Mouse (Mus musculus) 416B (cell line): ENCODE data around the gene Fxn.

Experiments
- DNase-seq: peaks from one replicate; pipeline ENCODE4 v3.0.0; 2011; ENCODE audit warnings: low read depth

Gene Fxn

GRCm38 (mm10) chr19:24300994-24301767 lies 20.8 kb upstream of the Fxn start:
- peak; percentile 83 for DNase-seq

DNA sequence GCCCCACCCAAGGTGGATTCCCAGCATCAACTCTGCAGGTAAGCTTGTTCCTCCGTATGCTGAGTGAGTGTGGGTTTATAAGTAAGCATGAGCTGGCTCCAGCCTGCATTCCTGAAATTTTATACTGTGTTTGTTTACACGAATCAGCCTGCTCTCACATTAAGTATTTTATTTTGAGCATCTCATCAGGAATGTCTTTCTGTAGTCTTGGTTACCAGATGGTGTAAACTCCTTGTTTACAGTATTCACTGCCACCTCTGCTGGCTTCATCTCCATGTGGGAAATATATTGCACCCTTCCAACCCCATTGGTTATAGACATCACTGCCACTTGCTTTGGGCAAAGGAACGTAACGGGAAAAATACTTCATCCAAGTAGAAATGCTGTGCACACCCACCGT lies 13.1 kb upstream of the Fxn start:
- no peak for DNase-seq

DNA sequence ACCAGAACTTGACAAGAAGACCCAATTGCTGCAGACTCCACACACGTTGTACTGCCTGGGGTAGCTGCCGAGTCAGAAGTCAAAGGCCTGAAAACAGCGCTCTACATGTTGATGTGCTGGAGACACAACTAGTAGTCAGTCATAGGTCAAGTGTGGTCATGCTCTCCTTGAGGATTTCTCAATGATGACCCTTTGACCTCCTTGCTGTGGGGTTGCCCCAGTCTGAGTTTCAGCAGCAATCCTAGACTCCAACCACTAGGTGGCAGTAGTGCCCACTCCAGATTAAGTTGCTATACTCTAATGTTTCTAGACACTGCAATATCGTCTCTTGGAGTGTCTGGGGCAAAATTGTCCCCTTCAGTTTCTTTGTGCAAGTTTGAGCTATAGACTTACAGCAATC lies 3.8 kb upstream of the Fxn start:
- DNase-seq = peak; percentile 84

GRCm38 (mm10) chr19:24281288-24281980 lies 1.0 kb upstream of the Fxn start:
- DNase-seq = peak; percentile 63

- peak; percentile 87 for DNase-seq
Observed at GRCm38 (mm10) chr19:24279706-24280600, 452 bp downstream of the Fxn start.

DNA sequence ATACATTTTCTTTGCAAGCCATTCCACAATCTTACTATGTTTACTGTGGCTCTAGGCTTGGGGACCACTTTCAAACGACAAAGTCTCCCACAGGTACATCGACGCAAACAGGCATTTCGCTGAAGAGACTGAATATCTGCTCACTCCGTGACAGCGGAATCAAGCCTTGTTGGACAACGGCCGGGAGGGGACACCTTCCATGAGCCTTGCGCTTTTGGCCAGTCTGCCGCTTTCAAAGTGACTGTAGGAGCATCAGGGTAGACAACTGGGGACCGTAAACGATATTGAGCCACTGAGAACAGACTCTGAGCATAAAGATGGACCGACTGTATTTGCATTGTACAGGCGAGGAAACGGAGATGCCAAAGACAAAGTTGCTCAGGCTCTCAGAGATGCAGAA lies 1.5 kb downstream of the Fxn start:
- DNase-seq = no peak

GRCm38 (mm10) chr19:24274281-24274680 lies 6.1 kb downstream of the Fxn start:
- DNase-seq = no peak

- DNase-seq = peak; percentile 90
Observed at GRCm38 (mm10) chr19:24271746-24272426, 8.5 kb downstream of the Fxn start.

GRCm38 (mm10) chr19:24271326-24271725 lies 9.1 kb downstream of the Fxn start:
- peak; percentile 30 for DNase-seq

DNA sequence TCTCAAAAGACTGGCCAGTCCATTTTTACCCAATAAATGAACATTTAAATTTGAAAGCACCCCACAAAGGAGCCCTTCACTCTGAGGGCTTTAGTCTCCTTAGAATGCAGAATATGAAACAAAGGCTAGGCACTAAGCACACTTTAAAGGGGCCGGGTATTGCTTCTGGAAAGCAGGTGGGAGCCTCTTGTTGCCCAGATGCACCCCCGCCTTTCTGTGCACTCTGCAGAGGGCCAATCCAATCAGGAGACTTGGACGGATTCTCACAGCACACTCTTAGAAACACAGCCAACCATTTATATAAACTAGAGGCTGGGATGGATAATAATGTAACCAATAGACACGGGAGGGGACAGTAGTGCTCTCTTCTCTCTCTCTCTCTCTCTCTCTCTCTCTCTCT lies 11.9 kb downstream of the Fxn start:
- no peak for DNase-seq

DNA sequence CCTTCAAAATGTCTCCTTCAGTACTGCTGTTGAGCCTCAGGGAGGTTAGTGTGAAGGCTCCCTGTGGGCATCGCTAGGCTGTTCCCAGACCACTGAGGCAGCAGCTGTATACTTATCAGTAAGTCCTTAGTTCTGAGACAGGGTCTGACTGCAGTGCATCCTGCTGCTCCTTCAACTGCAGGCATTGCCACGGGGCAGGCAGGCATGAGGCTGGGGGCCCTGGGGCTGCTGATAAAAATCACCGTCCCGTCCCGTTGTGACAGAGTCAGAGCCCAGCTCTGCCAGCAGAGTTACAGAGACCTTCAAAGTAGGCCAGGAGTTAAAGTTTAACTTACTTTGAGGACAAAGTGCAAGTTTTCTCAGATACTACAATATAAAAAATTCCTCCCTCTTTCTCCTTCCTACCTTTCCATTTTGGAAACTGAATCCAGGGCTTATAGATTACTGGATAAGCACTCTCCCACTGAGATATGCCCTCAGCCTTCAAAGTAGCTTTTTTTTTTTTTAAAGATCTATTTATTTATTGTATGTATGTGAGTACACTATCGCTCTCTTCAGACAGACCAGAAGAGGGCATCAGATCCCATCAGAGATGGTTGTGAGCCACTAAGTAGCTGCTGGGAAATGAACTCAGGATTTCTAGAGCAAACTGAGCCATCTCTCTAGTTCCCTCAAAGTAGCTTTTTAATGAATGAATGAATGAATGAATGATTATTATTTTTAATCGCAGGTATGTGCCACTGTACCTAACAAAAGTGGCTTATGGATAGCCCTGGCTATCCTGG lies 14.2 kb downstream of the Fxn start:
- DNase-seq = peak; percentile 18

DNA sequence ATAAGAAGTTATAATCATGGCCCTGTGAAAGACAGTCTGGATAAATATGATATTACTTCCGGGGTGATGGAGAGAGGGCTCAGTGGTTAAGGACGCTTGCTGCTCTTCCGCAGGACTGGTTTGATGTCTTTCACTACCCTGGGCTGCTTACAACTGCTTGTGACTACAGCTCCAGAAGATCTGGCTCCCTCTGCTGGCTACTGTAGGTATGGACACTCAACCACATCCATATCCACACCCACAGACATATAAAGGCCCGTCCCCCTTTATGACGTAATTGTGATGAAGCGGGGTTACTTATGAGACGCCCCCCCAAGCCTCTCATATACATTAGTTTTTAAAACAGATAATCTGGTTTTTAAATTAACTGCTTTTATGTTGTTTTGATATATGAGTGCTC lies 15.4 kb downstream of the Fxn start:
- peak; percentile 90 for DNase-seq

DNA sequence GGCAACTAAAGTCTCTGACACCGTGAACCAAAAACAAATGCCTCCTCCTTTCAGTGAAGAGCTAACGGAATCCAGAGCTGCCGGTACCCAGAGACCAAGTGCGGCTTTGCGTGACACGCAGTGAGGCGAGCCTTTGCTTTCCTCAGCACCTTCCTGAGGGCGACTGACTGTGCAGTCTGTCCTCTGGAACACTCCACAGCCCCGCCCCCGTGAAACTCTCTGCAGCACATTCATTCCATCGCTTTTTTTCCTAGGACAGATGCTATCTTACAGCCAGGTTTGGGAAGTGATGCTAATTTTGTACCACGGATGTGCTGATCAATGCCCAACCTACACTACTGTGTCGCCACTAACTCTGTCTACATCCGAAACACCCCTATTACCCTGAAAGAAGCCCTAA lies 17.7 kb downstream of the Fxn start:
- DNase-seq = no peak

DNA sequence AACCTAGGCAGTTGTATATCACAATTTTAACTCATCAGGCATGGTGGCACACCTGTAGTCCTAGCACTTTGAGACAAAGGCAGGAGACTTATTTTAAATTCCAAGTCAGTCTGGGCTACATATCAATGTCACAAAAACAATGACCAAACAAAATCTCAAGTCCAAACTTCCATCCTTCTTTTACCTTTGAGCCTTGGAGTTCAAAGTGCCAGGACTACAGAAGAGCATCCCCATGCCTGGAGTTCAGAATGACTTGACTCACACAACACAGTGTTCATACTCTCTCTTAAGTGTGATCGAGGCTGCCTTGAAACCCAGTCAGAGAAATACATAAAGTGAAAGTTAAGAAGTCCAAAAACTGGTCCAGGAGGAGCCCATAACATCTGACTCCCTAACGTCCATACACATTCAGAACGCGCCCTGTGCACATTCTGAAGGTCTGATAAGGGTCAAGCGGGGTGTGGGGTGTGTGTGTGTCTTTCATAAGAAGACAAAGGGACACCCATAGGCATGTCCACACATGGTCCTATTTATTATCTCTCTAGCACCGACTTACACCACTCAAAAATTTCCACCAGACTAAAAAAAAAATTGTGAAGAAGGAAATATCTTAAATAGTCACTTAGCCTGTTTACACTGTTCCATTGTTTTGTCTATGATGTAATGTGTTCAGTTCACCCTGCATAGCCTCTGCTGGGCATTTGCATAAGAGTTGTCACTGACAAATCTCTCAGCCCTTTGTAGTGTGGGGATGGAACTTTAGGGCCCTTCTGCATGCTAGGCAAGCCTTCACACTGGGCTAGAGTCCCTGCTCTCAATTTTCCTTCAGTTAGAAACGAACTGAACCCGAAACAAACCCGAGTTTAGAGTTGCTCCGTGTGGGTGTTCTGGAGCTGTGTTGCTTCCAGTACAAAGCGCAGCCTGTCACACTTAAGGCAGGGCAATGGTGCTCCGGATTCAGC lies 20.7 kb downstream of the Fxn start:
- DNase-seq = no peak

DNA sequence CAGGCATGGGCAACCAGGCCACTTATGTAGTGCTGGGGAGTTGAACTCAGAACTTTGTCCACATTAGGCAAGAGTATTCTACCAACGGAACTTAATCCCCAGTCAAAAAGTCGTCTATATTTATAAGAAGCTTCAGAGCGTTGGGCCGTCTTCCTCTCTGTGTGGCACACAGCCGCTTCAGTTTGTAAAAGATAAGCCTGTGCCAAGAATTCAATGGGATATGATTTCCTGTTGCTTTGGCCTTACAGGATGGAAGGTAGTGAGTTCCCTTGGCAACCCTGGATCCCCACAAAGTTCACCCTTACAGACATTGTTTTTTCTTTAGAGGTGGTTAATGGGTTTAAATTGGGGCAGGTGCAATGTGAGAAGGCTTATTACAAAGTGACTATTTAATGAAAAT lies 22.0 kb downstream of the Fxn start:
- no peak for DNase-seq

GRCm38 (mm10) chr19:24257962-24258361 lies 22.4 kb downstream of the Fxn start:
- no peak for DNase-seq

GRCm38 (mm10) chr19:24253657-24254260 lies 26.6 kb downstream of the Fxn start:
- no peak for DNase-seq

DNA sequence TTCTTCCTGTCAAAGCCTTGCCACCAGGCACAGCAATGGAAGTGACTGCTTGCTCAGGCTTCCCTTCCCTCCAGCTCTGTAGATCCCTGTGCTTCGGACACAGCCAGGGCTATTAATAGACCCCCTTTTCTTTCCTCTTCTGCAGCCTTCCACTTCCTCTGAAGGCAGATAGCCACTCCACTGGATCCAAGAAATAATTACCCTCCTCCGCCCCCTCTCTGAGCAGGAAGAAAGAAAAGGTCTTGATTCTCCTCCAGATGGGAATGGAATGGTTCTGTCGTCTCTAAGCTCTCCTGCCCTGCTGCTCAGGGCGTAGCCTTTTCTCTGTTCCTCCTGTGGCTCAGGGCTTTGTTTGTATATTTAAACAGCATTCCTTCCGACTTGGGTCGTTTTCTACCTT lies 28.5 kb downstream of the Fxn start:
- no peak for DNase-seq

GRCm38 (mm10) chr19:24243340-24243739 lies 37.1 kb downstream of the Fxn start:
- no peak for DNase-seq
